9 mouse cellular contexts compared by ENCODE assay signal in the genomic region with DNA sequence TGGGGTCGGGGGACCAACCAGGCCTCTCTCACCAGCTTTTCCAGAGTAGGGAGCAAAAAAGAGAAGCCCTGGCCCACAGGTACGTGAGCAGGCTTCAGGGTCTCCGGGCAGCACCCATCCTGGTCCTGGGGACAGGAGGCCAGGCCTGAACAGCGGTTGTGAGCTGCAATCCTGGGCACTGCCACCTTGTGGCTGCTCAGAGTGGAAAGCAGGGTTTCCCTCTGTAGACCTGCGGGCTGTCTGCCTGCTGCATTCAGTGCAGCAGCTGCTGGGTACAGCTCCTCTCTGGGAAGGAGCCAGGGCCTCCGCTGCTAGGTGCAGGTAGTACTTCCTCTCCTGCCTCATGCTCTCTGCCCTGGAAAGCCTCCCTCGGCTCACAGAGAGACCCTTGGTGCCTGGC. TPM values are rescaled to one million over a fixed set of nuclear protein-coding genes. Genes with fewer than 3 reads are reported as not detected.
DNase-seq lines count a peak whose midpoint lies in the region; ATAC-seq and TF ChIP-seq lines count a peak whose summit lies in the region.
"Had no signal": no experiment of that assay in that cellular context is flagged by ENCODE, and none has a peak within 500 bp of the region (broad histone marks: within the 10 kb centered on the region; RNA-seq: fewer than 3 reads in every experiment).

No protein-coding gene starts in this region.

- no peak overlapping the region for H3K9ac ChIP-seq in liver, postnatal 0 days (replicated peaks)
- H3K9ac ChIP-seq in liver, embryonic 11.5 days (ENCODE audit: low read depth, low read length) = no peak overlapping the region
- H3K9ac ChIP-seq in embryonic facial prominence, embryonic 15.5 days = no peak overlapping the region
- H3K9ac ChIP-seq: heart, embryonic 15.5 days had no signal

- H3K9me3 ChIP-seq in liver, postnatal 0 days (ENCODE audit: low read length) = no peaks in the 10 kb centered on the region
- no peaks in the 10 kb centered on the region for H3K9me3 ChIP-seq in liver, embryonic 11.5 days (ENCODE audit: control insufficient read depth, low read length)
- H3K9me3 ChIP-seq in embryonic facial prominence, embryonic 15.5 days (replicated peaks) = no peaks in the 10 kb centered on the region
- H3K9me3 ChIP-seq: heart, embryonic 15.5 days had no signal

- peak; percentile 41 for DNase-seq in adrenal gland, postnatal 25 days
- no peak for DNase-seq in adrenal gland, postnatal 4 days (ENCODE audit: low spot score in 2 of 2)
- no peak for DNase-seq in liver, postnatal 0 days
- no peak for DNase-seq in liver, embryonic 11.5 days (ENCODE audit: low spot score)
- DNase-seq in left cerebral cortex, postnatal 4 days = peak; percentile 57
- peak; percentile 67 for DNase-seq in right cerebral cortex, adult 18-20 months
- no peak for DNase-seq in urinary bladder, postnatal 4 days (ENCODE audit: low spot score in 2 of 2)

- H3K27ac ChIP-seq in liver, postnatal 0 days (ENCODE audit: low read depth) = no peak overlapping the region
- H3K27ac ChIP-seq in liver, embryonic 11.5 days (ENCODE audit: low read depth, low read length) = no peak overlapping the region
- H3K27ac ChIP-seq in embryonic facial prominence, embryonic 15.5 days (replicated peaks) = peak overlapping the region; percentile 70
- H3K27ac ChIP-seq: heart, embryonic 15.5 days had no signal

- no peaks in the 10 kb centered on the region for H3K4me1 ChIP-seq in liver, postnatal 0 days (ENCODE audit: insufficient read depth)
- H3K4me1 ChIP-seq in liver, embryonic 11.5 days (replicated peaks; ENCODE audit: control insufficient read depth, insufficient read depth, low read length) = no peaks in the 10 kb centered on the region
- H3K4me1 ChIP-seq in embryonic facial prominence, embryonic 15.5 days = peaks cover 43% of the 10 kb centered on the region

- H3K4me2 ChIP-seq in liver, postnatal 0 days (ENCODE audit: low read depth, low read length) = no peak overlapping the region
- H3K4me2 ChIP-seq in liver, embryonic 11.5 days = no peak overlapping the region
- H3K4me2 ChIP-seq in embryonic facial prominence, embryonic 15.5 days (replicated peaks) = no peak overlapping the region
- H3K4me2 ChIP-seq: heart, embryonic 15.5 days had no signal

- TF ChIP-seq CTCF in liver, postnatal 0 days (IDR thresholded peaks at IDR 0.05; ENCODE audit: low read depth) = peak; percentile 58

- H3K27me3 ChIP-seq in liver, postnatal 0 days (ENCODE audit: insufficient read depth, low read length) = no peaks in the 10 kb centered on the region
- no peaks in the 10 kb centered on the region for H3K27me3 ChIP-seq in liver, embryonic 11.5 days (replicated peaks; ENCODE audit: control insufficient read depth, insufficient read depth, low read length)
- H3K27me3 ChIP-seq in embryonic facial prominence, embryonic 15.5 days = no peaks in the 10 kb centered on the region
- H3K27me3 ChIP-seq: heart, embryonic 15.5 days had no signal

- peaks cover 30% of the 10 kb centered on the region for H3K36me3 ChIP-seq in liver, postnatal 0 days (replicated peaks; ENCODE audit: insufficient read depth, low read length)
- peaks cover 3% of the 10 kb centered on the region; the same call in 1 of the 2 replicates for H3K36me3 ChIP-seq in liver, embryonic 11.5 days (ENCODE audit: control insufficient read depth, insufficient read depth, low read length)
- peaks cover 29% of the 10 kb centered on the region for H3K36me3 ChIP-seq in embryonic facial prominence, embryonic 15.5 days

- no peak for ATAC-seq in liver, postnatal 0 days
- ATAC-seq in liver, embryonic 11.5 days (replicated peaks; ENCODE audit: low FRiP score) = no peak
- ATAC-seq in embryonic facial prominence, embryonic 15.5 days (ENCODE audit: insufficient number of reproducible peaks, low FRiP score, low TSS enrichment, low read depth) = peak; percentile 16

- intact Hi-C loops in left cerebral cortex, postnatal 4 days (cut with DNase I) = no loop called here

- TF ChIP-seq EP300 in liver, postnatal 0 days (IDR thresholded peaks at IDR 0.05; ENCODE audit: low read depth) = no peak

- WGBS in liver, postnatal 0 days (ENCODE audit: insufficient replicate concordance) = 58% methylated on average over 7 of the region's 7 CpGs
- 67% methylated on average over 7 of the region's 7 CpGs for WGBS in liver, embryonic 11.5 days
- WGBS in embryonic facial prominence, embryonic 15.5 days = 39% methylated on average over 7 of the region's 7 CpGs

- no peak overlapping the region for H3K4me3 ChIP-seq in liver, postnatal 0 days (ENCODE audit: low read depth, low read length)
- H3K4me3 ChIP-seq in liver, embryonic 11.5 days (ENCODE audit: low read depth, low read length) = no peak overlapping the region
- no peak overlapping the region for H3K4me3 ChIP-seq in embryonic facial prominence, embryonic 15.5 days (replicated peaks)
- H3K4me3 ChIP-seq: heart, embryonic 15.5 days had no signal

RNA-seq across cellular contexts. Expression of a gene that starts 19.0 kb away (rescaled TPM):
- not detected in 2 replicates for total RNA-seq in adrenal gland, postnatal 25 days (2021)
- 1 to 10 TPM in 1 of 2 experiments, under 1 TPM in 1; 0.31 to 3.3 TPM for total RNA-seq in adrenal gland, postnatal 4 days (2021)
- polyA plus RNA-seq in liver, postnatal 0 days (2015; fragmentation: Nextera tagmentation; extraction: Ambion mirVana) = 0.07 TPM in 1 of 2 replicates, not detected in the other
- 0.61 and 0.97 TPM in 2 replicates for polyA plus RNA-seq in liver, embryonic 11.5 days (2014; fragmentation: Nextera tagmentation; extraction: Ambion mirVana)
- 4.7 and 9.0 TPM in 2 replicates for polyA plus RNA-seq in embryonic facial prominence, embryonic 15.5 days (2015; fragmentation: Nextera tagmentation; extraction: Ambion mirVana)
- 1 to 10 TPM; 2.2 to 3.6 TPM for total RNA-seq in left cerebral cortex, postnatal 4 days (2021)

Comparison
In these comparisons a context has a peak if more than half of its experiments do, and no peak if none do; other contexts are left out.
1. DNase-seq: peak in adrenal gland, postnatal 25 days (single experiment), left cerebral cortex, postnatal 4 days (single experiment) and right cerebral cortex, adult 18-20 months (single experiment); none in adrenal gland, postnatal 4 days (0 of 2), liver, postnatal 0 days (single experiment), liver, embryonic 11.5 days (single experiment) and urinary bladder, postnatal 4 days (0 of 2).